Comparison of ENCODE assay signal across 27 mouse cellular contexts in genomic region chr6:140212403-140212802, GRCm38 (mm10).
DNase-seq lines count a peak whose midpoint lies in the region; ATAC-seq and TF ChIP-seq lines count a peak whose summit lies in the region.
"Had no signal": no experiment of that assay in that cellular context is flagged by ENCODE, and none has a peak within 500 bp of the region (broad histone marks: within the 10 kb centered on the region; RNA-seq: fewer than 3 reads in every experiment).

No protein-coding gene starts in this region.

- peak; percentile 43 for TF ChIP-seq CTCF in layer of hippocampus, adult 2 months (conservative IDR thresholded peaks at IDR 0.05)
- peak; percentile 41 for TF ChIP-seq CTCF in midbrain, postnatal 0 days (IDR thresholded peaks at IDR 0.05)

- 71% methylated on average over 2 of the region's 2 CpGs for WGBS in forebrain, embryonic 11.5 days
- WGBS in forebrain, embryonic 13.5 days, result 63% methylated on average over 2 of the region's 2 CpGs
- 73% methylated on average over 2 of the region's 2 CpGs for WGBS in midbrain, postnatal 0 days
- WGBS in midbrain, embryonic 14.5 days, result 67% methylated on average over 2 of the region's 2 CpGs

- H3K27ac ChIP-seq in forebrain, embryonic 11.5 days (ENCODE audit: low read depth, low read length), result no peak overlapping the region
- H3K27ac ChIP-seq in forebrain, embryonic 13.5 days, result no peak overlapping the region
- no peak overlapping the region for H3K27ac ChIP-seq in layer of hippocampus, adult 2 months
- no peak overlapping the region for H3K27ac ChIP-seq in midbrain, postnatal 0 days (ENCODE audit: low read depth, low read length)
- H3K27ac ChIP-seq in midbrain, embryonic 14.5 days (replicated peaks; ENCODE audit: low read depth, low read length), result no peak overlapping the region
- H3K27ac ChIP-seq: embryonic facial prominence, embryonic 13.5 days; forebrain, embryonic 15.5 days; hindbrain, embryonic 10.5 days; midbrain, embryonic 13.5 days; neural tube, embryonic 12.5 days had no signal

- H3K9me3 ChIP-seq in forebrain, embryonic 11.5 days (ENCODE audit: control insufficient read depth, low read length), result no peaks in the 10 kb centered on the region
- no peaks in the 10 kb centered on the region for H3K9me3 ChIP-seq in forebrain, embryonic 13.5 days (replicated peaks)
- no peaks in the 10 kb centered on the region for H3K9me3 ChIP-seq in midbrain, postnatal 0 days (ENCODE audit: low read length)
- no peaks in the 10 kb centered on the region for H3K9me3 ChIP-seq in midbrain, embryonic 14.5 days (ENCODE audit: control insufficient read depth, low read length)
- H3K9me3 ChIP-seq: forebrain, embryonic 15.5 days; midbrain, embryonic 13.5 days; neural tube, embryonic 12.5 days had no signal

- peak; percentile 50 for DNase-seq in forebrain, embryonic 11.5 days (ENCODE audit: low spot score)
- DNase-seq in layer of hippocampus, adult 2 months (ENCODE audit: low spot score in 2 of 2), result no peak
- no peak for DNase-seq in layer of hippocampus, postnatal 25 days (ENCODE audit: extremely low spot score in 1 of 2, low spot score in 1 of 2)
- no peak for DNase-seq in midbrain, postnatal 0 days (ENCODE audit: low spot score)
- DNase-seq in midbrain, embryonic 14.5 days, result no peak
- DNase-seq in adrenal gland, postnatal 25 days, result no peak
- DNase-seq in adrenal gland, postnatal 36 days, result no peak
- DNase-seq: adrenal gland, adult 2 months; cerebellum, adult 2 months; cerebellum, postnatal 25 days; embryo, embryonic 11 days; gastrocnemius, postnatal 10 days; heart, postnatal 10 days; kidney, adult 18-20 months; kidney, postnatal 14 days; liver, postnatal 0 days; thymus, adult 2 months; thymus, postnatal 4 days had no signal

- H3K36me3 ChIP-seq in forebrain, embryonic 11.5 days (ENCODE audit: control insufficient read depth, insufficient read depth, low read length), result no peaks in the 10 kb centered on the region
- no peaks in the 10 kb centered on the region for H3K36me3 ChIP-seq in forebrain, embryonic 13.5 days (ENCODE audit: poor library complexity, severe bottlenecking)
- H3K36me3 ChIP-seq in midbrain, postnatal 0 days (ENCODE audit: insufficient read depth, low read length), result no peaks in the 10 kb centered on the region
- no peaks in the 10 kb centered on the region for H3K36me3 ChIP-seq in midbrain, embryonic 14.5 days (ENCODE audit: control insufficient read depth, insufficient read depth, low read length)
- H3K36me3 ChIP-seq: embryonic facial prominence, embryonic 13.5 days; forebrain, embryonic 15.5 days; hindbrain, embryonic 10.5 days; midbrain, embryonic 13.5 days; neural tube, embryonic 12.5 days had no signal

- no peak overlapping the region for H3K4me3 ChIP-seq in forebrain, embryonic 11.5 days (ENCODE audit: low read depth, low read length)
- no peak overlapping the region for H3K4me3 ChIP-seq in forebrain, embryonic 13.5 days
- no peak overlapping the region for H3K4me3 ChIP-seq in layer of hippocampus, adult 2 months
- H3K4me3 ChIP-seq in midbrain, postnatal 0 days (ENCODE audit: low read depth, low read length), result no peak overlapping the region
- H3K4me3 ChIP-seq in midbrain, embryonic 14.5 days (replicated peaks; ENCODE audit: low read depth, low read length), result no peak overlapping the region
- H3K4me3 ChIP-seq: embryonic facial prominence, embryonic 13.5 days; erythroblast, embryonic 14.5 days; forebrain, embryonic 15.5 days; hindbrain, embryonic 10.5 days; megakaryocyte, embryonic 14.5 days; midbrain, embryonic 13.5 days; neural tube, embryonic 12.5 days had no signal

- H3K4me1 ChIP-seq in forebrain, embryonic 11.5 days (replicated peaks; ENCODE audit: control insufficient read depth, insufficient read depth, low read length), result no peaks in the 10 kb centered on the region
- no peaks in the 10 kb centered on the region for H3K4me1 ChIP-seq in forebrain, embryonic 13.5 days
- H3K4me1 ChIP-seq in midbrain, postnatal 0 days (ENCODE audit: insufficient read depth, low read length), result no peaks in the 10 kb centered on the region
- H3K4me1 ChIP-seq in midbrain, embryonic 14.5 days (ENCODE audit: control insufficient read depth, insufficient read depth, low read length), result no peaks in the 10 kb centered on the region
- H3K4me1 ChIP-seq: forebrain, embryonic 15.5 days; megakaryocyte, embryonic 14.5 days; midbrain, embryonic 13.5 days; neural tube, embryonic 12.5 days had no signal

- no peak overlapping the region for H3K4me2 ChIP-seq in forebrain, embryonic 11.5 days (ENCODE audit: low read depth, low read length, severe bottlenecking)
- H3K4me2 ChIP-seq in forebrain, embryonic 13.5 days, result no peak overlapping the region
- H3K4me2 ChIP-seq in midbrain, postnatal 0 days (ENCODE audit: low read depth, low read length, poor library complexity, severe bottlenecking), result no peak overlapping the region
- H3K4me2 ChIP-seq in midbrain, embryonic 14.5 days (ENCODE audit: low read length), result no peak overlapping the region
- H3K4me2 ChIP-seq: embryonic facial prominence, embryonic 13.5 days; forebrain, embryonic 15.5 days; heart, embryonic 11.5 days; midbrain, embryonic 13.5 days; neural tube, embryonic 12.5 days had no signal

- no peak for ATAC-seq in forebrain, embryonic 11.5 days (replicated peaks; ENCODE audit: low FRiP score)
- no peak for ATAC-seq in forebrain, embryonic 13.5 days
- ATAC-seq in midbrain, postnatal 0 days (ENCODE audit: low FRiP score), result no peak
- ATAC-seq in midbrain, embryonic 14.5 days (ENCODE audit: low FRiP score, low TSS enrichment), result no peak
- ATAC-seq: forebrain, embryonic 15.5 days; liver, postnatal 0 days; midbrain, embryonic 13.5 days had no signal

- H3K27me3 ChIP-seq in forebrain, embryonic 11.5 days (ENCODE audit: control insufficient read depth, insufficient read depth, low read length), result no peaks in the 10 kb centered on the region
- H3K27me3 ChIP-seq in forebrain, embryonic 13.5 days, result no peaks in the 10 kb centered on the region
- no peaks in the 10 kb centered on the region for H3K27me3 ChIP-seq in midbrain, postnatal 0 days (ENCODE audit: insufficient read depth, low read length)
- H3K27me3 ChIP-seq in midbrain, embryonic 14.5 days (ENCODE audit: control insufficient read depth, insufficient read depth, low read length), result no peaks in the 10 kb centered on the region
- H3K27me3 ChIP-seq: embryonic facial prominence, embryonic 13.5 days; forebrain, embryonic 15.5 days; megakaryocyte, embryonic 14.5 days; midbrain, embryonic 13.5 days; neural tube, embryonic 12.5 days had no signal

- H3K9ac ChIP-seq in forebrain, embryonic 11.5 days (ENCODE audit: low read length), result no peak overlapping the region
- H3K9ac ChIP-seq in forebrain, embryonic 13.5 days, result no peak overlapping the region
- H3K9ac ChIP-seq in midbrain, postnatal 0 days (replicated peaks; ENCODE audit: low read length, poor library complexity, severe bottlenecking), result no peak overlapping the region
- H3K9ac ChIP-seq in midbrain, embryonic 14.5 days (replicated peaks; ENCODE audit: low read length), result no peak overlapping the region
- H3K9ac ChIP-seq: embryonic facial prominence, embryonic 13.5 days; forebrain, embryonic 15.5 days; liver, postnatal 0 days; midbrain, embryonic 13.5 days; neural tube, embryonic 12.5 days had no signal
